Mouse (Mus musculus) megakaryocyte, embryonic 14.5 days (primary cell): ENCODE data around the gene Ppp3ca. TPM values are rescaled to one million over a fixed set of nuclear protein-coding genes. Genes with fewer than 3 reads are reported as not detected.
A peak's percentile ranks its signal among the peaks of the same experiment; 100 is the strongest.

Source experiments
- H3K27me3 ChIP-seq: replicated peaks from 2 replicates; pipeline ENCODE3; 2012; ENCODE audit warnings: inconsistent platforms
- H3K36me3 ChIP-seq: replicated peaks from 2 replicates; pipeline ENCODE3; 2012; ENCODE audit warnings: low read length, inconsistent platforms, mixed read lengths
- H3K4me1 ChIP-seq: 2 replicates; pipeline ENCODE4 v1.6.1; 2012; ENCODE audit warnings: inconsistent platforms
- H3K4me3 ChIP-seq: replicated peaks from 2 replicates; pipeline ENCODE3; 2012; ENCODE audit warnings: moderate library complexity, mild to moderate bottlenecking, inconsistent platforms
- H3K9me3 ChIP-seq: 2 replicates; pipeline ENCODE4 v1.6.1; 2012; ENCODE audit warnings: inconsistent platforms
- FLI1 ChIP-seq: IDR thresholded peaks from 2 replicates; pipeline ENCODE4 v1.6.1; 2012; ENCODE audit warnings: low read length, inconsistent platforms, mixed read lengths
- GATA1 ChIP-seq: IDR thresholded peaks from 3 replicates; pipeline ENCODE4 v1.6.1; 2012; ENCODE audit warnings: mixed read lengths, low read length, inconsistent platforms, borderline replicate concordance
- polyA plus RNA-seq: library from polyadenylated mRNA; stranded (reverse); fragments of >175 nt; gene quantifications from 2 replicates; pipeline ENCODE4 v1.2.3, GENCODE M21; 2012; ENCODE audit warnings: low replicate concordance; ENCODE audit not compliant: insufficient read depth

The Ppp3ca gene
- polyA plus RNA-seq, 1 experiment: 42.7 TPM

GRCm38 (mm10) chr3:136774196-136774595, 104.3 kb downstream of the Ppp3ca start:
- Histone ChIP-seq H3K36me3 (no peaks in the 10 kb centered on the region), H3K9me3 (no peaks in the 10 kb centered on the region), H3K27me3 (no peaks in the 10 kb centered on the region), H3K4me3 (no peak overlapping the region), H3K4me1 (peaks cover 52% of the 10 kb centered on the region)
- no peak for TF ChIP-seq FLI1
- TF ChIP-seq GATA1: no peak

GRCm38 (mm10) chr3:136776525-136776924, 106.6 kb downstream of the Ppp3ca start:
- Histone ChIP-seq H3K9me3 (no peaks in the 10 kb centered on the region), H3K36me3 (no peaks in the 10 kb centered on the region), H3K4me1 (peaks cover 37% of the 10 kb centered on the region), H3K4me3 (no peak overlapping the region), H3K27me3 (no peaks in the 10 kb centered on the region)
- TF ChIP-seq GATA1: no peak

GRCm38 (mm10) chr3:136777380-136777779, 107.5 kb downstream of the Ppp3ca start:
- no peak for TF ChIP-seq GATA1

GRCm38 (mm10) chr3:136777787-136778216, 107.9 kb downstream of the Ppp3ca start:
- H3K27me3 ChIP-seq: no peaks in the 10 kb centered on the region
- no peaks in the 10 kb centered on the region for H3K9me3 ChIP-seq
- TF ChIP-seq GATA1: no peak
- TF ChIP-seq FLI1: no peak
- no peaks in the 10 kb centered on the region for H3K36me3 ChIP-seq
- peaks cover 31% of the 10 kb centered on the region for H3K4me1 ChIP-seq
- H3K4me3 ChIP-seq: peak overlapping the region; percentile 14

More at GRCm38 (mm10) chr3:136777380-136777779, 107.5 kb downstream of the Ppp3ca start:
- Histone ChIP-seq H3K27me3 (no peaks in the 10 kb centered on the region), H3K4me3 (no peak overlapping the region), H3K9me3 (no peaks in the 10 kb centered on the region), H3K36me3 (no peaks in the 10 kb centered on the region), H3K4me1 (peaks cover 31% of the 10 kb centered on the region)

- Histone ChIP-seq H3K4me3 (no peak overlapping the region), H3K9me3 (no peaks in the 10 kb centered on the region), H3K36me3 (no peaks in the 10 kb centered on the region), H3K4me1 (peaks cover 30% of the 10 kb centered on the region), H3K27me3 (no peaks in the 10 kb centered on the region)
- no peak for TF ChIP-seq GATA1
- no peak for TF ChIP-seq FLI1
Observed at GRCm38 (mm10) chr3:136780321-136780720, 110.4 kb downstream of the Ppp3ca start.

- no peaks in the 10 kb centered on the region for H3K9me3 ChIP-seq
- H3K27me3 ChIP-seq: no peaks in the 10 kb centered on the region
- no peak for TF ChIP-seq FLI1
- no peak for TF ChIP-seq GATA1
- H3K4me1 ChIP-seq: peaks cover 29% of the 10 kb centered on the region
- H3K4me3 ChIP-seq: no peak overlapping the region
- H3K36me3 ChIP-seq: no peaks in the 10 kb centered on the region
Observed at GRCm38 (mm10) chr3:136782058-136782457, 112.1 kb downstream of the Ppp3ca start.

- Histone ChIP-seq H3K9me3 (no peaks in the 10 kb centered on the region), H3K4me3 (no peak overlapping the region), H3K36me3 (no peaks in the 10 kb centered on the region), H3K27me3 (no peaks in the 10 kb centered on the region), H3K4me1 (peaks cover 28% of the 10 kb centered on the region)
- TF ChIP-seq GATA1 (no peak), FLI1 (no peak)
Observed at GRCm38 (mm10) chr3:136785686-136786085, 115.8 kb downstream of the Ppp3ca start.

- Histone ChIP-seq H3K27me3 (no peaks in the 10 kb centered on the region), H3K36me3 (peaks cover 4% of the 10 kb centered on the region), H3K4me3 (peak overlapping the region; percentile 82), H3K4me1 (peaks cover 67% of the 10 kb centered on the region), H3K9me3 (no peaks in the 10 kb centered on the region)
- no peak for TF ChIP-seq FLI1
- TF ChIP-seq GATA1: no peak
Observed at GRCm38 (mm10) chr3:136790261-136790871, 120.4 kb downstream of the Ppp3ca start.

GRCm38 (mm10) chr3:136791404-136791803, 121.5 kb downstream of the Ppp3ca start:
- H3K4me1 ChIP-seq: peaks cover 72% of the 10 kb centered on the region
- no peak for TF ChIP-seq FLI1
- no peak for TF ChIP-seq GATA1
- H3K9me3 ChIP-seq: no peaks in the 10 kb centered on the region
- H3K27me3 ChIP-seq: no peaks in the 10 kb centered on the region
- H3K36me3 ChIP-seq: peaks cover 4% of the 10 kb centered on the region
- no peak overlapping the region for H3K4me3 ChIP-seq

- Histone ChIP-seq H3K36me3 (peaks cover 4% of the 10 kb centered on the region), H3K4me3 (peak overlapping the region; percentile 18), H3K9me3 (no peaks in the 10 kb centered on the region), H3K27me3 (no peaks in the 10 kb centered on the region), H3K4me1 (peaks cover 78% of the 10 kb centered on the region)
- TF ChIP-seq GATA1 (no peak), FLI1 (no peak)
Observed at GRCm38 (mm10) chr3:136791946-136792345, 122.0 kb downstream of the Ppp3ca start.

GRCm38 (mm10) chr3:136793411-136793810, 123.5 kb downstream of the Ppp3ca start:
- Histone ChIP-seq H3K4me3 (no peak overlapping the region), H3K36me3 (peaks cover 13% of the 10 kb centered on the region), H3K4me1 (peaks cover 89% of the 10 kb centered on the region), H3K9me3 (no peaks in the 10 kb centered on the region), H3K27me3 (no peaks in the 10 kb centered on the region)
- TF ChIP-seq GATA1 (no peak), FLI1 (no peak)
